Mouse (Mus musculus) CH12.LX (cell line): ENCODE measurements around the gene Nap1l4.

ENCODE experiments used
- CHD2 ChIP-seq: IDR thresholded peaks from 2 replicates; pipeline ENCODE4 v1.6.1; 2011; ENCODE audit warnings: low read length, improper control_type of control experiment
- CTCF ChIP-seq, 2 experiments: IDR thresholded peaks in 1 of 2; conservative IDR thresholded peaks in 1 of 2; 2 replicates each; pipeline ENCODE4 v1.5.1; 2011 to 2012; ENCODE audit warnings: low read depth in 2 of 2, low read length in 2 of 2, improper control_type of control experiment in 1 of 2, inconsistent platforms in 1 of 2, mild to moderate bottlenecking in 1 of 2, moderate library complexity in 1 of 2
- EP300 ChIP-seq: IDR thresholded peaks from 2 replicates; pipeline ENCODE4 v1.6.1; 2011; ENCODE audit warnings: low read length, improper control_type of control experiment
- GABPA ChIP-seq: IDR thresholded peaks from 2 replicates; pipeline ENCODE4 v1.6.1; 2012; ENCODE audit warnings: low read depth, low read length, improper control_type of control experiment, inconsistent platforms; ENCODE audit not compliant: insufficient replicate concordance
- HCFC1 ChIP-seq: IDR thresholded peaks from 2 replicates; pipeline ENCODE4 v1.6.1; 2012; ENCODE audit warnings: low read depth, mild to moderate bottlenecking, inconsistent platforms, low read length, improper control_type of control experiment
- JUND ChIP-seq: conservative IDR thresholded peaks from 2 replicates; pipeline ENCODE4 v1.6.1; 2011; ENCODE audit warnings: low read depth, low read length, improper control_type of control experiment
- MAFK ChIP-seq: IDR thresholded peaks from 2 replicates; pipeline ENCODE4 v1.6.1; 2011; ENCODE audit warnings: low read length, improper control_type of control experiment; ENCODE audit not compliant: insufficient replicate concordance
- MAX ChIP-seq: IDR thresholded peaks from 2 replicates; pipeline ENCODE4 v1.6.1; 2011; ENCODE audit warnings: low read length, improper control_type of control experiment
- MAZ ChIP-seq: IDR thresholded peaks from 2 replicates; pipeline ENCODE4 v1.6.1; 2012; ENCODE audit warnings: low read depth, mild to moderate bottlenecking, inconsistent platforms, low read length, improper control_type of control experiment, moderate library complexity
- POLR2A ChIP-seq: IDR thresholded peaks from 2 replicates; pipeline ENCODE4 v1.6.1; 2011; ENCODE audit warnings: low read depth, mild to moderate bottlenecking, improper control_type of control experiment, low read length
- RAD21 ChIP-seq: IDR thresholded peaks from 2 replicates; pipeline ENCODE4 v1.6.1; 2011; ENCODE audit warnings: low read depth, mild to moderate bottlenecking, low read length, improper control_type of control experiment, moderate library complexity
- ZMIZ1 ChIP-seq: IDR thresholded peaks from 2 replicates; pipeline ENCODE4 v1.6.1; 2012; ENCODE audit warnings: low read depth, mild to moderate bottlenecking, inconsistent platforms, low read length, improper control_type of control experiment

DNA sequence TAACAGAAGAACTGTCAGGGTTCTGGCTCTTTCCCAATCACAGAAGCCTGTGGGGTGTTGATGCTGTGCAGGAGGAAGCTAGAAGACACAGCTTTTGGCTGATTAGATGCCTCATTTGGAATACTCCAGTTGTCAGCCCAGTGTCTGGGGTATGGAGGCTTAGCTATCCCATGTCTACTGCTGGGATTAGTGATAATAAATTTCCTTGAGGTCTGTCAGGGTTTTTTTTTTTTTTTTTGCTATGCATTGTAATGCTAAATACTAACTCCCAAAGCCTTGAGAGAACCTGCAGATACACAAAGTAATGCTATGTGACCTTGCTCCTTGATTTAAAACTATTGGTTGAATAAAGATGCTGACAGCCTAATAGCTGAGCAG is 37.6 kb downstream of the Nap1l4 start:
- no peak for TF ChIP-seq EP300
- TF ChIP-seq MAFK: no peak
- no peak for TF ChIP-seq RAD21
- no peak for TF ChIP-seq CTCF (conservative IDR thresholded peaks at IDR 0.05 in 1 of 2, IDR thresholded peaks at IDR 0.05 in 1 of 2; ENCODE audit: low read depth in 2 of 2, low read length in 2 of 2)
- TF ChIP-seq POLR2A: no peak
- no peak for TF ChIP-seq ZMIZ1
- TF ChIP-seq MAX: no peak
- TF ChIP-seq JUND: no peak
- no peak for TF ChIP-seq MAZ
- no peak for TF ChIP-seq GABPA
- TF ChIP-seq CHD2: no peak
- TF ChIP-seq HCFC1: no peak
